Mouse (Mus musculus) testis, adult 2 months (tissue): ENCODE results near the gene Clptm1. TPM values are rescaled to one million over a fixed set of nuclear protein-coding genes. Genes with fewer than 3 reads are reported as not detected.

Source experiments
- H3K27ac ChIP-seq: fragments of 200-500 bp; 2 replicates; pipeline ENCODE4 v1.5.1; 2012; ENCODE audit warnings: low read depth, low read length; ENCODE audit not compliant: control insufficient read depth, insufficient read depth
- H3K27me3 ChIP-seq: fragments of 200-500 bp; 2 replicates; pipeline ENCODE4 v1.6.1; 2012; ENCODE audit warnings: mild to moderate bottlenecking, low read length, moderate library complexity; ENCODE audit not compliant: control insufficient read depth, insufficient read depth
- H3K36me3 ChIP-seq: fragments of 200-500 bp; 2 replicates; pipeline ENCODE4 v1.6.1; 2012; ENCODE audit warnings: mild to moderate bottlenecking, low read length; ENCODE audit not compliant: control insufficient read depth, insufficient read depth
- H3K4me1 ChIP-seq: fragments of 200-500 bp; 2 replicates; pipeline ENCODE4 v1.6.1; 2012; ENCODE audit warnings: low read length; ENCODE audit not compliant: control insufficient read depth, insufficient read depth
- H3K4me3 ChIP-seq: fragments of 200-500 bp; 2 replicates; pipeline ENCODE4 v1.5.1; 2012; ENCODE audit warnings: low read depth, mild to moderate bottlenecking, low read length, moderate library complexity, mixed read lengths; ENCODE audit not compliant: control insufficient read depth
- CTCF ChIP-seq: fragments of 200-500 bp; IDR thresholded peaks from 2 replicates; pipeline ENCODE4 v1.5.1; 2012; ENCODE audit warnings: low read depth, mild to moderate bottlenecking, inconsistent platforms, low read length, moderate library complexity; ENCODE audit not compliant: control insufficient read depth, insufficient read depth, insufficient replicate concordance
- POLR2A ChIP-seq: fragments of 200-500 bp; IDR thresholded peaks from 2 replicates; pipeline ENCODE4 v1.6.1; 2012; ENCODE audit warnings: low read depth, mild to moderate bottlenecking, inconsistent platforms, low read length, moderate library complexity; ENCODE audit not compliant: control insufficient read depth
- polyA plus RNA-seq: library from polyadenylated mRNA; depleted of rRNA; stranded (reverse); fragments of >200 nt; gene quantifications from 2 replicates; pipeline ENCODE4 v1.2.3, GENCODE M21; 2012

The Clptm1 gene
- polyA plus RNA-seq, 1 experiment: 85.6 TPM

DNA sequence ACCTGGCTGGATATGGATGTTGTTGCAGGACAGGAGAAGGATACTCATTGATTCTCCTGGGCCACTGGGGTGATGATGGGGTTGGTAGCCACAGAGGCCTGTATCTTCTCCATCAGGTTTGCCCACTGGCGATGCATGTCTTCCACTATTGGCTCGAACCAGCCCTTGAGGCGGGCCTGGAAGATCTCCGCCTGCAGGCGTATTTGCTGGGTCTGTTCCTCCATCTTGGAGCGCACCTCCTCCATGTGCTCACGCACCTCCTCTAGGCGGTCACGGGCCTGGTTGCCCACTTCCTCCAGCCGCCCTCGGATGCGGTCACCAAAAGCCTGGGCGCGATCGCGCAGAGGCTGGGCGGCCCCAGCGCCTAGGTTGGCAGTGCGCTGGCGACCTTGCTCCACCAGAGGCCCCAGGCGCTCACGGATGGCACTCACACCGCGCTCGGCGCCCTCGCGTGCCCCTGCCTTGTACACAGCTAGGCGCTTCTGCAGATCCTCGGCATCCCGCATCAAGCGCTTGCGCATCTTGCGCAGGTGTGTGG lies 31.6 kb upstream of the Clptm1 start:
- Histone ChIP-seq H3K27me3 (no peaks in the 10 kb centered on the region; the same call in 1 of the 2 replicates), H3K4me1 (peaks cover 30% of the 10 kb centered on the region), H3K36me3 (no peaks in the 10 kb centered on the region), H3K27ac (no peak overlapping the region), H3K4me3 (peak overlapping the region; percentile 14)
- no peak for TF ChIP-seq POLR2A
- TF ChIP-seq CTCF: no peak

DNA sequence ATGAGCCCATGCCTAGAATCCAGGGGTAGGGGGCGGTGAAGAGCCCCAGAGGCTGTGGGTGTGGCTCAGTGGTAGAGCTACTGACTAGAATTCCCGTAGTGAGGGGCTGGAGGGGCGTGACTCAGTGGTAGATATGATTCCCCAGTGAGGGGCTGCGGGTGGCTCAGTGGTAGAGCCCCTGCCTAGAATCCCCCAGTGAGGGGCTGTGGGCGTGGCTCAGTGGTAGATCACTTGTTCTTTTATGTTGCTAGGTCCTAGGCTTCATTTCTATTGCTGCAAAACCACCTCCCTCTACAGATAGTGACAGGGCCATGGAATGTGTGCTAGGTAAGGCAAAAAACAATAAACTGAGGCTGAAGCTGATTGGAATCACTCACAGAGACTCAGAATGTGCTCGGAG lies 31.0 kb upstream of the Clptm1 start:
- TF ChIP-seq CTCF (no peak), POLR2A (no peak)
- no peak overlapping the region for H3K4me3 ChIP-seq
- peaks cover 33% of the 10 kb centered on the region for H3K4me1 ChIP-seq
- H3K27me3 ChIP-seq: no peaks in the 10 kb centered on the region; the same call in 1 of the 2 replicates
- H3K27ac ChIP-seq: no peak overlapping the region
- H3K36me3 ChIP-seq: no peaks in the 10 kb centered on the region

DNA sequence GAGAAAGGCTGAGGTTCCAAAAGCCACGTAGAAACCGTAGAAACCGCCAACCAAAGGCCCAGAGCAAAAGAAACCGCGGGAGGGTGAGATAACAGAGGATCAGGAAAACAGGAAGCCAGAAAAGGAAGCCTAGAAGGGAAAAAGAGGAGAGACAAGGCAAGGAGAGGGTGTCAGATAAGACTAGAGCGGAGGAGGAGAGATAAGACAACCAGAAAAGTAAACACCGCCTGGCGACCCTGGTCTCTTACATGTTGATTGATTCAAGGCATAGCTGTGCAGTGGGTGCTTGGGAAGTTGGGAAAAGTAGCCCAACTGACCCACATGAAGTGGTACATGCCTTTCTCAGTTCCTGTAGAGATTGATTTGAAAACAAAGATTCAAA lies 30.4 kb upstream of the Clptm1 start:
- Histone ChIP-seq H3K4me3 (no peak overlapping the region), H3K27ac (no peak overlapping the region), H3K27me3 (no peaks in the 10 kb centered on the region; the same call in 1 of the 2 replicates), H3K36me3 (no peaks in the 10 kb centered on the region), H3K4me1 (peaks cover 31% of the 10 kb centered on the region)
- TF ChIP-seq POLR2A: no peak
- TF ChIP-seq CTCF: no peak

DNA sequence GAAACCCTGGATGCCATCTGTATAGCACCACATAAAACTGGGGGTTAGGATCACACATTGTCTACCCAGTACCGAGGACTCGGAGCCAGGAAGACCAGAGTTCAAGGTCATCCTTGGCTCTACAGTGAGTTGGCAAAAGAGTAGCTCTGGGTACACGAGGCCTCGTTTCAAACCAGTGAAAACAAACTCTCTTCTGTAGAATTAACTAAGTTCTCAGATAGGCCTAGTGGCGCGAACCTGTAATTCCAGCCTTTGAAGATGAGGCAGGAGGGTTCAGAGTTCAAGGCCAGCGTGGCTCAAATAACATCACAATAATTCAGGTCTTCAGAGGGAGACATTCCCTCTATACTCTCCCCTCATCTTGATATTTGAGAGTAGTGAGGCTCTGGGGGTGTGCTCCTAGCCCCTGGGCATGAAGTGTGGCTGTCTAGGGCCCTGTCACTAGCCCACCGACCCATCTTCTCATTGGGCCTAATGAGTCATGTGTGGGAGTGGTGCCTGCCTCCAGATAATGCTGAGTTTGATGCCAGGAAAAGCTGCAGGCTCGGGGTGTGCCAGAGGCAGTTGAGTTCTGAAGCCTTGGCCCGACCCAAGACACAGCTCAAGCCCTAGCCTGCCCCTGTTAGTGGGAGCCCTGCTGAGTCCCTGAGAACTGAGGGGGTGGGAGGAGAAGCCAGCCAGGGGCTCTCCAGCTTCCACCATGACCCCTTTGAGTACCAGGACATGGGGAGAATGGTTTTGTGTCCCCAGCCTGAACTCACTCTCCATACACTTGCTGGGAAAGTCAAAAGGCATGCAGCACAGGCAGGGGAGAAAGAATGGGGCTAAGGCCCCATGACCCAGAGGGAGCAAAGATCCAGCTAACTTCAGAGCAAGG lies 29.7 kb upstream of the Clptm1 start:
- H3K27ac ChIP-seq: no peak overlapping the region
- H3K4me3 ChIP-seq: no peak overlapping the region
- H3K27me3 ChIP-seq: no peaks in the 10 kb centered on the region; the same call in 1 of the 2 replicates
- H3K4me1 ChIP-seq: peaks cover 30% of the 10 kb centered on the region
- TF ChIP-seq POLR2A (no peak), CTCF (no peak)
- no peaks in the 10 kb centered on the region for H3K36me3 ChIP-seq

DNA sequence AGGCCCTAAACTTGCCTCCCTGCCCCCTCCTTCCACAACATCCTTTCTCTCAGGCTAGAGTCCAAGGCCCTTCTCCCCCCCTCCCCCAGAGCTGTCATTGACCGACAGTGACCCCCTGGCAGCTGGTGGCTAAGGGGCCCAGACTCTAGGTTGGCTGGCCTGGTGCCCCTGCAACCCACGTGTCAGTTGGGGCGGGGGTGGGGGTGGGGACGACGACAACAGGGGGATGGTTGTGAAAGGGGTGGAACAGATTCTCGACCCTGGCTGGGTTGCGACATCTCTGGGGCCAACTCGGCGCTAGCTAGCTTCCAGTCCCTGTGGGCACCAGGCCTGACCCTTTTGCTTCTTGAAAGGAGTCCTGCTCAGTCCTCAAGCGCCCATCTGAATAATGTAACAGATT lies 28.6 kb upstream of the Clptm1 start:
- peaks cover 22% of the 10 kb centered on the region for H3K4me1 ChIP-seq
- TF ChIP-seq CTCF (no peak), POLR2A (no peak)
- H3K27ac ChIP-seq: peak overlapping the region; percentile 46; the same call in 1 of the 2 replicates
- H3K36me3 ChIP-seq: no peaks in the 10 kb centered on the region
- no peaks in the 10 kb centered on the region for H3K27me3 ChIP-seq
- no peak overlapping the region for H3K4me3 ChIP-seq

DNA sequence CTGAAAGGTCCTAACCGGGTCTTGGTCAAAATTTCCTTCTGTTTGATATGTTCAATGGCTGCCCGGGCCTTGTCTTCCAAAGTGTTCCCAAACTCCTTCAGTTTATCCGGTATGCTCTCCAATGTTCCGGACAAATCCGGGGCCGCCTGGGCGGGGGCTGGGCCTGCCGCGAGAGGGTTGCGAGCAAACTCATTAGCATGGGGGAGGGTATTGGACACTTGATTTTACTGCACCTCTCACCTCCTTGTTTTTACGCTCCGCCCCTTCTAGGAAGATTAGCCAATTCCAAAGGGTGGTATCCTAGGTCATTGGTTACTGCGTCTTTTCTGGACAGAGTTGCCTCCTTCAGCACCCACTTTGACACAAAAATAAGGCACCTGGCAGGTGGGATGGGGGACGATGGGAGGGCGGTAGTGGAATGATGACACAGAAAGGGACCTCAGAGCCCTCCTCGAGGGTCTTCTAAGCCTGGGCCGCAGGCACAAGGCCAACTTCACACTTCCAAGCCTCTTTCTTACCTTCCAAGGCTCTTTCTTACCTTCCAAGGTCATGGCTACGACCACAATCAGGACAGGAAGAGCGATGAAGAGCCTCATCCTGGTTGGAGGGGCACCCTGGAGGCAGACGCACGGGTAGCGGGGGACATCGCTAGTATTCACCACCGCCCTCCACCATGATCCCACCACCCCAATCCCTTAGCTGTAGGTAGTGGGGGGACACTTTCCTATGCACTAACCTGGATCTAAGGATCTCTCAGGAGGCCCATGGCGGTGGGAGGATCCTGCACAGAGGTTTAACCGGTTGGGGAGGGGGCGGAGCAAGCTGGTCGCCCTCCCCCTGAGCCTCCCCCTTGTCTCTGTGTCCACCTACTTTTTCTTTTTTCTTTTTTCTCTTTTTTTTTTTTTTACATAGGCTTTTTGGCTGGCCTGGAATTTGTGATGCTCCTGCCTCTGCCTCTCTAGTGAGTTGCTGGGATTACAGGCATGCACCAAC lies 27.3 kb upstream of the Clptm1 start, which contains the start of gene Apoc1:
TSS of gene Apoc1 (minus strand) at position 788 of the 993 bp plus-strand sequence.
- Histone ChIP-seq H3K4me3 (no peak within 1 kb of the TSS), H3K4me1 (peaks cover 19% of the 10 kb centered on the region), H3K36me3 (no peaks in the 10 kb centered on the region), H3K27ac (no peak within 1 kb of the TSS), H3K27me3 (no peaks in the 10 kb centered on the region)
- no peak for TF ChIP-seq CTCF
- no peak for TF ChIP-seq POLR2A
